Mouse (Mus musculus) embryonic facial prominence, embryonic 13.5 days (tissue): ENCODE results near the gene Tcp11l2. TPM values are rescaled to one million over a fixed set of nuclear protein-coding genes. Genes with fewer than 3 reads are reported as not detected.

Experiments used
- ATAC-seq: fragments of 200-750 bp; cut with Nextera tagmentation; 2 replicates; pipeline ENCODE4 v1.8.0; 2017; ENCODE audit warnings: low read depth; ENCODE audit not compliant: insufficient number of reproducible peaks, insufficient read depth, low FRiP score, low TSS enrichment
- H3K27ac ChIP-seq: fragments of 300-500 bp; sonication (generic); 2 replicates; pipeline ENCODE4 v1.5.1; 2015; ENCODE audit warnings: moderate library complexity, mild to moderate bottlenecking, inconsistent platforms
- H3K27me3 ChIP-seq: fragments of 300-500 bp; sonication (generic); 2 replicates; pipeline ENCODE4 v1.6.1; 2015; ENCODE audit warnings: mild to moderate bottlenecking, inconsistent platforms
- H3K36me3 ChIP-seq: fragments of 300-500 bp; sonication (generic); 2 replicates; pipeline ENCODE4 v1.6.1; 2015; ENCODE audit warnings: mild to moderate bottlenecking, inconsistent platforms
- H3K4me1 ChIP-seq: fragments of 300-500 bp; sonication (generic); 2 replicates; pipeline ENCODE4 v1.6.1; 2015; ENCODE audit warnings: inconsistent platforms
- H3K4me2 ChIP-seq: fragments of 300-500 bp; sonication (generic); 2 replicates; pipeline ENCODE4 v1.6.1; 2015; ENCODE audit warnings: moderate library complexity, mild to moderate bottlenecking, inconsistent platforms
- H3K4me3 ChIP-seq: fragments of 300-500 bp; sonication (generic); 2 replicates; pipeline ENCODE4 v1.5.1; 2015; ENCODE audit warnings: mild to moderate bottlenecking, inconsistent platforms
- H3K9ac ChIP-seq: fragments of 300-500 bp; sonication (generic); 2 replicates; pipeline ENCODE4 v1.6.1; 2015; ENCODE audit warnings: mild to moderate bottlenecking, inconsistent platforms
- H3K9me3 ChIP-seq: fragments of 300-500 bp; sonication (generic); 2 replicates; pipeline ENCODE4 v1.6.1; 2016; ENCODE audit warnings: inconsistent platforms
- WGBS: fragments of 180-500 bp; shearing (Covaris S2); methylation state at CpG from one replicate; pipeline ENCODE4 v1.1.7; 2015; ENCODE audit warnings: mixed read lengths; 5-methylcytosine and 5-hydroxymethylcytosine counted together
- polyA plus RNA-seq: library from polyadenylated mRNA; unstranded; fragments of >200 nt; fragmentation: Nextera tagmentation; extraction: Ambion mirVana; gene quantifications from 2 replicates; pipeline ENCODE4 v1.2.1, GENCODE M21; 2015

Tcp11l2 gene
- polyA plus RNA-seq, 1 experiment from 2014 or later = 13.8 TPM

DNA sequence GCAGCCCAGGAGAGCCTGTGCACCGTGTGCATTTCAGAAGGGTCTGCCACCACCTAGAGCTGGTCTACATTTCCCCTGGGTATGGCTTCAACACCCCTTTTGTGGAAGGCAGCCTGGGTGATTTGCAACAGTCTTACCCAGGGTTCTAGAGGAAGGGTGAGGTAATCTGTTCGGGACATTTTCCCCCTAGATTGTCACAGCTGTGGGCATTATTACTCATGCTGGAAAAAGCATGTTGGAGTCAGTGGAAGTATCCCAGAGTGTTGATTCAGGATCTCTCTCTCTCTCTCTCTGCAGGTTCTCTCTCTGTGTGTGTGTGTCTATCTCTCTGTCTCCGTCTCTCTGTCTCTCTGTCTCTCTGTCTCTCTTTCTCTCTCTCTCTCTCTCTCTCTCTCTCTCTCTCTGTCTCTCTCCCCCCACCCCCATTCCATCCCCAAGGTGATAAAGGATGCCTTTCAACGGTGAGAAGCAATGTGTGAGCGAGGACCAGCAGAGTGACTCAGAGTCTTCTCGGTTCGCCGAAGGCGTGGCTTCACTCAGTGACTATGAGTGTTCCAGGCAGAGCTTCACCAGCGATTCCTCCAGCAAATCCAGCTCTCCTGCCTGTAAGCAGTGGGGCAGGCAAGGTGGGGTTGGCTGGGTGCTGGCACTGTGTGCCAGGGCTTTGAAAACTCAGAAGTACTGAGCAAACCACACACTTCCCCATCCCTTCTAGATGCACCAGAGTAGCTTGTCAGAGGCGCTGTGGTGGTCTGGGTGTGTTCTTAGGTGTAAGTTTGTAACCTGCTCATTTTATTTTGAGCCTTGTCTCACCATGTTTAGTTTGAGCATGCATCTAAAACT, 8.2 kb downstream of the Tcp11l2 start:
- H3K4me1 ChIP-seq = no peaks in the 10 kb centered on the region
- H3K9ac ChIP-seq = no peak overlapping the region
- WGBS = 67% methylated on average over 11 of the region's 11 CpGs
- H3K4me3 ChIP-seq = no peak overlapping the region
- no peaks in the 10 kb centered on the region for H3K36me3 ChIP-seq
- no peak for ATAC-seq
- no peak overlapping the region for H3K4me2 ChIP-seq
- no peaks in the 10 kb centered on the region for H3K27me3 ChIP-seq
- no peaks in the 10 kb centered on the region for H3K9me3 ChIP-seq
- H3K27ac ChIP-seq = no peak overlapping the region

DNA sequence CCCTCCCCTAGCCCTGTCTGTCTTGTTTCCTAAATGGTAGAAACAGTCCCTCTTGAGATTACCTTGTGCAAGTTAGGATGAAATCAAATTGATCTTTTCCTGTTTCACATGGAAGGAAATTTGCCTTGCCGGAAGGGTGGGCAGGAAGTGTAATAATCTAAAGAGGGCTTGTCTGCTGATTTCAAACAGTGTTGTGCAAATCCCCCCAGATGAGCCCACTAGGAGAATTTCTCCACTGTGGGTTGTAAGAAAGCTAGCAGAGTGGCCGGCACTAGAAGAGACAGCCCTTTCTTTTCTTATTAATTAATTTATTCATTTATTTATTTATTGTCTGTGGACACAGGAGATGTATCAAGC, 8.8 kb downstream of the Tcp11l2 start:
- Histone ChIP-seq H3K9ac (no peak overlapping the region), H3K27me3 (no peaks in the 10 kb centered on the region), H3K4me2 (no peak overlapping the region), H3K9me3 (no peaks in the 10 kb centered on the region), H3K36me3 (no peaks in the 10 kb centered on the region), H3K27ac (no peak overlapping the region), H3K4me1 (no peaks in the 10 kb centered on the region), H3K4me3 (no peak overlapping the region)
- WGBS = 54% methylated on average over 2 of the region's 2 CpGs
- ATAC-seq = no peak

GRCm38 (mm10) chr10:84590956-84591355, 14.5 kb downstream of the Tcp11l2 start:
- Histone ChIP-seq H3K9me3 (no peaks in the 10 kb centered on the region), H3K4me1 (no peaks in the 10 kb centered on the region), H3K9ac (no peak overlapping the region), H3K27ac (no peak overlapping the region), H3K4me3 (no peak overlapping the region), H3K27me3 (no peaks in the 10 kb centered on the region), H3K36me3 (peaks cover 8% of the 10 kb centered on the region; the same call in 1 of the 2 replicates), H3K4me2 (no peak overlapping the region)
- WGBS = 87% methylated on average over 14 of the region's 14 CpGs
- ATAC-seq = no peak

DNA sequence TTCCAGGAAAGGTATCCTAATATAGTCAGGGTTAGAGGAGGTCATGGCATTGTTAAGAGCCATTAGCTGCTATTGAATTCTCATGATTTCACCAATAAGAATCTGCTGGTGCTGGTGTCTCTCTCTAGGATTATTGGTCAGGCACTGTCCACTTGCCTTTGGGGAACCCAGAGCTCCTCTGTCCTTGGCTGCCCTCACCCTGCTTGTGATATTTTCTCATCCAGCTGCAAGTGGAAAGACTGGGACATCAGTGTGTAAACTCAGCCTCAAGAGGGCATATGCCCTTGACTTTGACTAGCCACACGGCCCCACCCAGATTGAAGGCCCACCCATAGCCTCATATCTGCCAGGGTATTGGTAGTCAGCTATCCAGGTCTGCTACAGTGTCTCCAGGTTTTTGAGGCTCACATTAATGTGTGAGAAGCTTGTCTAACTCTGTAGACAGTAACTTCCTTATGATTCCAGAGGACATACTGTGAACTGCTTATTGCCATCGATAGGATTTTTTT, 15.3 kb downstream of the Tcp11l2 start:
- Histone ChIP-seq H3K9ac (no peak overlapping the region), H3K4me2 (no peak overlapping the region), H3K27ac (no peak overlapping the region), H3K4me1 (no peaks in the 10 kb centered on the region), H3K27me3 (no peaks in the 10 kb centered on the region), H3K4me3 (no peak overlapping the region), H3K9me3 (no peaks in the 10 kb centered on the region), H3K36me3 (peaks cover 8% of the 10 kb centered on the region; the same call in 1 of the 2 replicates)
- no peak for ATAC-seq
- 93% methylated on average over 2 of the region's 2 CpGs for WGBS

- ATAC-seq = no peak
- H3K4me3 ChIP-seq = no peak overlapping the region
- no peak overlapping the region for H3K9ac ChIP-seq
- no peaks in the 10 kb centered on the region for H3K27me3 ChIP-seq
- no peak overlapping the region for H3K4me2 ChIP-seq
- H3K27ac ChIP-seq = no peak overlapping the region
- 54% methylated on average over 3 of the region's 3 CpGs for WGBS
- no peaks in the 10 kb centered on the region for H3K9me3 ChIP-seq
- H3K36me3 ChIP-seq = peaks cover 8% of the 10 kb centered on the region; the same call in 1 of the 2 replicates
- H3K4me1 ChIP-seq = no peaks in the 10 kb centered on the region
Measured at GRCm38 (mm10) chr10:84592745-84593144, 16.3 kb downstream of the Tcp11l2 start.

- Histone ChIP-seq H3K27ac (no peak overlapping the region), H3K4me1 (no peaks in the 10 kb centered on the region), H3K36me3 (no peaks in the 10 kb centered on the region), H3K9ac (no peak overlapping the region), H3K9me3 (no peaks in the 10 kb centered on the region), H3K27me3 (no peaks in the 10 kb centered on the region), H3K4me2 (no peak overlapping the region), H3K4me3 (no peak overlapping the region)
- no peak for ATAC-seq
- WGBS = 59% methylated on average over 3 of the region's 3 CpGs
Measured at GRCm38 (mm10) chr10:84597127-84597785, 20.8 kb downstream of the Tcp11l2 start.

- Histone ChIP-seq H3K27ac (no peak overlapping the region), H3K36me3 (no peaks in the 10 kb centered on the region), H3K27me3 (no peaks in the 10 kb centered on the region), H3K9ac (no peak overlapping the region), H3K4me3 (no peak overlapping the region), H3K9me3 (no peaks in the 10 kb centered on the region), H3K4me1 (no peaks in the 10 kb centered on the region), H3K4me2 (no peak overlapping the region)
- WGBS = 19% methylated on average over 1 of the region's 1 CpGs
- no peak for ATAC-seq
Measured at GRCm38 (mm10) chr10:84598172-84598571, 21.7 kb downstream of the Tcp11l2 start.

DNA sequence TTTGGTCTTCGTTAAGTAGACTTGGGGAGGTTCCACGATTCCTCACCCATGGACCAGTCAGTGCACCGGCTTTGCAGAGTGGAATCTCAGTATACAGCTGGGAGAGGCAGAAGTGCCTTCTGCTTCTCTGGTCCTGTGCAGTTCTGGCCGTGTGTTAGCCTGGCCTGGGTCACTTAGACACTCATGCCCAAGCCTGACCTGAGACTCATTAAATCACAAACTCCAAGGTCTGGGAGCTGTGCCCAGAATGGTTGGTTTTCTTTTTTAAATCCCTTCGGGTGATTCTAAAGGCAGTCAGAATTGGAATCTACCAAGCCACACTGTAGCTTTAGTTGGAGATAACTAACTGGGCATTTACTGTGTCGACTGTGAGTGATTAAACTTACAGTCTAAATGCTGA, 23.7 kb downstream of the Tcp11l2 start:
- no peak overlapping the region for H3K4me3 ChIP-seq
- H3K27me3 ChIP-seq = no peaks in the 10 kb centered on the region
- no peak overlapping the region for H3K9ac ChIP-seq
- H3K4me2 ChIP-seq = no peak overlapping the region
- H3K4me1 ChIP-seq = no peaks in the 10 kb centered on the region
- H3K27ac ChIP-seq = no peak overlapping the region
- 81% methylated on average over 6 of the region's 6 CpGs for WGBS
- ATAC-seq = no peak
- no peaks in the 10 kb centered on the region for H3K9me3 ChIP-seq
- no peaks in the 10 kb centered on the region for H3K36me3 ChIP-seq

GRCm38 (mm10) chr10:84604335-84604734, 27.9 kb downstream of the Tcp11l2 start:
- ATAC-seq = no peak
- Histone ChIP-seq H3K4me2 (no peak overlapping the region), H3K9ac (no peak overlapping the region), H3K36me3 (peaks cover 5% of the 10 kb centered on the region; the same call in 1 of the 2 replicates), H3K9me3 (0 out of 2 replicates have a peak, but pooled peaks cover 3% of the 10 kb centered on the region), H3K27me3 (no peaks in the 10 kb centered on the region), H3K4me3 (no peak overlapping the region), H3K4me1 (no peaks in the 10 kb centered on the region), H3K27ac (no peak overlapping the region)
- WGBS = 58% methylated on average over 1 of the region's 1 CpGs

- Histone ChIP-seq H3K9me3 (0 out of 2 replicates have a peak, but pooled peaks cover 3% of the 10 kb centered on the region), H3K27ac (no peak overlapping the region), H3K27me3 (no peaks in the 10 kb centered on the region), H3K9ac (no peak overlapping the region), H3K4me1 (no peaks in the 10 kb centered on the region), H3K36me3 (peaks cover 5% of the 10 kb centered on the region; the same call in 1 of the 2 replicates), H3K4me3 (no peak overlapping the region), H3K4me2 (no peak overlapping the region)
- no peak for ATAC-seq
- 77% methylated on average over 3 of the region's 3 CpGs for WGBS
Measured at GRCm38 (mm10) chr10:84608361-84608760, 31.9 kb downstream of the Tcp11l2 start.

- no peak for ATAC-seq
- H3K27ac ChIP-seq = no peak overlapping the region
- no peaks in the 10 kb centered on the region for H3K4me1 ChIP-seq
- H3K36me3 ChIP-seq = peaks cover 5% of the 10 kb centered on the region; the same call in 1 of the 2 replicates
- no peak overlapping the region for H3K4me3 ChIP-seq
- no peaks in the 10 kb centered on the region for H3K27me3 ChIP-seq
- 32% methylated on average over 4 of the region's 4 CpGs for WGBS
- H3K9ac ChIP-seq = no peak overlapping the region
- no peak overlapping the region for H3K4me2 ChIP-seq
- H3K9me3 ChIP-seq = 0 out of 2 replicates have a peak, but pooled peaks cover 3% of the 10 kb centered on the region
Measured at GRCm38 (mm10) chr10:84610324-84610723, 33.9 kb downstream of the Tcp11l2 start.
